Mouse (Mus musculus) olfactory bulb, adult 2 months (tissue): ENCODE measurements at regions not wholly inside any gene's neighbourhood (a gene's known extent, or its start where the extent isn't known, plus 50 kb on each side); places are given as distances from the start of the nearest gene placed in this dataset.

ENCODE experiments used
- CTCF ChIP-seq: fragments of 200-500 bp; IDR thresholded peaks from 2 replicates; pipeline ENCODE4 v1.5.1; 2012; ENCODE audit warnings: low read depth, mild to moderate bottlenecking, low read length, moderate library complexity; ENCODE audit not compliant: insufficient read depth
- POLR2A ChIP-seq: fragments of 200-500 bp; IDR thresholded peaks from 2 replicates; pipeline ENCODE4 v1.6.1; 2012; ENCODE audit warnings: mild to moderate bottlenecking, low read depth, low read length, moderate library complexity; ENCODE audit not compliant: insufficient read depth

GRCm38 (mm10) chr10:96848496-96848895 is 231.7 kb downstream of the Btg1 start:
- TF ChIP-seq CTCF (no peak), POLR2A (no peak)
